Comparison of ENCODE assay signal across 10 mouse cellular contexts in genomic region chr13:44227706-44228459, GRCm38 (mm10).
A peak's percentile ranks its signal among the peaks of the same experiment; 100 is the strongest.
DNase-seq lines count a peak whose midpoint lies in the region; ATAC-seq and TF ChIP-seq lines count a peak whose summit lies in the region.
"Had no signal": no experiment of that assay in that cellular context is flagged by ENCODE, and none has a peak within 500 bp of the region (broad histone marks: within the 10 kb centered on the region; RNA-seq: fewer than 3 reads in every experiment).

No protein-coding gene starts in this region.

- H3K27me3 ChIP-seq in hindbrain, embryonic 13.5 days = peaks cover 10% of the 10 kb centered on the region; the same call in 1 of the 2 replicates
- no peaks in the 10 kb centered on the region for H3K27me3 ChIP-seq in midbrain, postnatal 0 days (ENCODE audit: insufficient read depth, low read length)

- H3K4me1 ChIP-seq in hindbrain, embryonic 13.5 days (replicated peaks) = peaks cover 48% of the 10 kb centered on the region
- peaks cover 6% of the 10 kb centered on the region; the same call in 1 of the 2 replicates for H3K4me1 ChIP-seq in midbrain, postnatal 0 days (ENCODE audit: insufficient read depth, low read length)

- 0 out of 2 replicates have a peak overlapping the region, but pooled peaks have one; percentile 8 for H3K27ac ChIP-seq in hindbrain, embryonic 13.5 days
- no peak overlapping the region for H3K27ac ChIP-seq in midbrain, postnatal 0 days (ENCODE audit: low read depth, low read length)

- no peak overlapping the region for H3K9ac ChIP-seq in hindbrain, embryonic 13.5 days
- no peak overlapping the region for H3K9ac ChIP-seq in midbrain, postnatal 0 days (replicated peaks; ENCODE audit: low read length, poor library complexity, severe bottlenecking)
- H3K9ac ChIP-seq: liver, postnatal 0 days had no signal

- 0 out of 2 replicates have a peak, but pooled peaks cover 4% of the 10 kb centered on the region for H3K9me3 ChIP-seq in hindbrain, embryonic 13.5 days
- no peaks in the 10 kb centered on the region for H3K9me3 ChIP-seq in midbrain, postnatal 0 days (ENCODE audit: low read length)

- WGBS in hindbrain, embryonic 13.5 days = 46% methylated on average over 14 of the region's 14 CpGs
- 46% methylated on average over 14 of the region's 14 CpGs for WGBS in midbrain, postnatal 0 days

- peak overlapping the region; percentile 31 for H3K4me2 ChIP-seq in hindbrain, embryonic 13.5 days
- H3K4me2 ChIP-seq in midbrain, postnatal 0 days (ENCODE audit: low read depth, low read length, poor library complexity, severe bottlenecking) = 0 out of 2 replicates have a peak overlapping the region, but pooled peaks have one; percentile 15

- DNase-seq in cerebellum, postnatal 14 days = peak; percentile 58 to 69
- DNase-seq in cerebellum, adult 11-12 months = no peak
- peak; percentile 52 for DNase-seq in left cerebral cortex, postnatal 4 days
- DNase-seq in left cerebral cortex, adult 9 months (ENCODE audit: low spot score in 2 of 2) = no peak
- DNase-seq in midbrain, postnatal 0 days (ENCODE audit: low spot score) = peak; percentile 39
- no peak for DNase-seq in thymus, postnatal 4 days
- DNase-seq: kidney, adult 18-20 months; liver, postnatal 0 days had no signal

- H3K4me3 ChIP-seq in hindbrain, embryonic 13.5 days = no peak overlapping the region
- H3K4me3 ChIP-seq in midbrain, postnatal 0 days (ENCODE audit: low read depth, low read length) = no peak overlapping the region

- no peak for TF ChIP-seq CTCF in midbrain, postnatal 0 days (IDR thresholded peaks at IDR 0.05)

- intact Hi-C loops in left cerebral cortex, postnatal 4 days (cut with DNase I) = no loop called here

- no peaks in the 10 kb centered on the region for H3K36me3 ChIP-seq in hindbrain, embryonic 13.5 days
- H3K36me3 ChIP-seq in midbrain, postnatal 0 days (ENCODE audit: insufficient read depth, low read length) = no peaks in the 10 kb centered on the region

- no peak for ATAC-seq in hindbrain, embryonic 13.5 days (ENCODE audit: low FRiP score)
- no peak for ATAC-seq in midbrain, postnatal 0 days (ENCODE audit: low FRiP score)
- no peak for ATAC-seq in frontal cortex, adult (ENCODE audit: low TSS enrichment)
- ATAC-seq: liver, postnatal 0 days had no signal

Comparison
In these comparisons a context has a peak if more than half of its experiments do, and no peak if none do; other contexts are left out.
1. DNase-seq: peak in cerebellum, postnatal 14 days (2 of 2), left cerebral cortex, postnatal 4 days (single experiment) and midbrain, postnatal 0 days (single experiment); none in cerebellum, adult 11-12 months (single experiment), left cerebral cortex, adult 9 months (0 of 2) and thymus, postnatal 4 days (single experiment).